Mouse (Mus musculus) kidney, embryonic 15.5 days (tissue): ENCODE data around the gene Mdc1. TPM values are rescaled to one million over a fixed set of nuclear protein-coding genes. Genes with fewer than 3 reads are reported as not detected.

ENCODE experiments used
- ATAC-seq: fragments of 200-750 bp; cut with Nextera tagmentation; replicated peaks from 2 replicates; pipeline ENCODE4 v1.8.0; 2017; ENCODE audit warnings: moderate TSS enrichment; ENCODE audit not compliant: low FRiP score
- H3K27ac ChIP-seq: fragments of 300-500 bp; sonication (generic); 2 replicates; pipeline ENCODE4 v1.5.1; 2015; ENCODE audit warnings: mild to moderate bottlenecking, inconsistent platforms
- H3K27me3 ChIP-seq: fragments of 300-500 bp; sonication (generic); 2 replicates; pipeline ENCODE4 v1.6.1; 2015; ENCODE audit warnings: inconsistent platforms
- H3K36me3 ChIP-seq: fragments of 300-500 bp; sonication (generic); 2 replicates; pipeline ENCODE4 v1.6.1; 2015; ENCODE audit warnings: inconsistent platforms
- H3K4me1 ChIP-seq: fragments of 300-500 bp; sonication (generic); 2 replicates; pipeline ENCODE4 v1.6.1; 2015; ENCODE audit warnings: inconsistent platforms
- H3K4me2 ChIP-seq: fragments of 300-500 bp; sonication (generic); 2 replicates; pipeline ENCODE4 v1.6.1; 2015; ENCODE audit warnings: moderate library complexity, mild to moderate bottlenecking, inconsistent platforms
- H3K4me3 ChIP-seq: fragments of 300-500 bp; sonication (generic); replicated peaks from 2 replicates; pipeline ENCODE4 v1.5.1; 2015; ENCODE audit warnings: mild to moderate bottlenecking, inconsistent platforms
- H3K9ac ChIP-seq: fragments of 300-500 bp; sonication (generic); 2 replicates; pipeline ENCODE4 v1.6.1; 2015; ENCODE audit warnings: mild to moderate bottlenecking, inconsistent platforms
- H3K9me3 ChIP-seq: fragments of 300-500 bp; sonication (generic); replicated peaks from 2 replicates; pipeline ENCODE4 v1.6.1; 2016; ENCODE audit warnings: inconsistent platforms
- WGBS: fragments of 180-500 bp; shearing (Covaris S2); methylation state at CpG from one replicate; pipeline ENCODE4 v1.1.7; 2015; ENCODE audit warnings: mixed read lengths; 5-methylcytosine and 5-hydroxymethylcytosine counted together
- polyA plus RNA-seq: library from polyadenylated mRNA; unstranded; fragments of >200 nt; fragmentation: Nextera tagmentation; extraction: Ambion mirVana; gene quantifications from 2 replicates; pipeline ENCODE4 v1.2.1, GENCODE M21; 2015

Mdc1 gene
- polyA plus RNA-seq = 16.5 TPM in 2 replicates

- Histone ChIP-seq H3K4me1 (peaks cover 27% of the 10 kb centered on the region), H3K36me3 (peaks cover 25% of the 10 kb centered on the region), H3K27me3 (no peaks in the 10 kb centered on the region), H3K4me2 (peak within 1 kb of the TSS; percentile 74), H3K27ac (peak within 1 kb of the TSS; percentile 93), H3K4me3 (peak within 1 kb of the TSS; percentile 76), H3K9me3 (no peaks in the 10 kb centered on the region), H3K9ac (peak within 1 kb of the TSS; percentile 68)
- ATAC-seq = peak; percentile 92
- WGBS = under 1% methylated on average over 59 of the region's 59 CpGs
These were observed at the start of gene Mdc1 for GRCm38 (mm10) chr17:35841076-35841950. TSS of gene Mdc1 (plus strand) at chr17:35841515.

DNA sequence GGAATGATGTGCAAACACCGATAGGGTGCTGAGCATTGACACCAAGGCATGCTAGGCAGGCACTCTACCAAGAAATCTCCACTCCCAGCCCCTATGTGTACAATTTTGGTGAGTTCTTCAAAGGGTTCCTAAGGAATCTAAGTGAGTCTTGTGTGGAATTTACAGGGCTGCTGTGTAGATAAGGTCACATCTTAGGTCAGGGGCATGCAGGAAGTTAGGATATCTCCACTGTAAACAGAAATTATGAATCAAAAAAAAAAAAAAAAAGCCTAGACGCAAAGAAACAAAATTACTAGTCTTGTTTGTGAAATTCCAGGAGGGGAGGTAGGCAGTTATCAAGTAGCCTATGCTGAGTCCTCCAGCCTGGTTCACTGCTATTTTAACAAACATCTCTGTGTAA, 48.5 kb upstream of the Mdc1 start:
- Histone ChIP-seq H3K27ac (no peak overlapping the region), H3K4me2 (no peak overlapping the region), H3K9me3 (no peaks in the 10 kb centered on the region), H3K4me1 (no peaks in the 10 kb centered on the region), H3K36me3 (no peaks in the 10 kb centered on the region), H3K27me3 (no peaks in the 10 kb centered on the region), H3K4me3 (no peak overlapping the region), H3K9ac (no peak overlapping the region)
- ATAC-seq = no peak
- WGBS = 81% methylated on average over 2 of the region's 2 CpGs

GRCm38 (mm10) chr17:35795099-35795498, 46.2 kb upstream of the Mdc1 start:
- 45% methylated on average over 2 of the region's 2 CpGs for WGBS
- no peak for ATAC-seq
- H3K9ac ChIP-seq = no peak overlapping the region

GRCm38 (mm10) chr17:35795656-35796055, 45.7 kb upstream of the Mdc1 start:
- no peaks in the 10 kb centered on the region for H3K9me3 ChIP-seq
- H3K27ac ChIP-seq = no peak overlapping the region
- H3K4me1 ChIP-seq = no peaks in the 10 kb centered on the region
- H3K36me3 ChIP-seq = no peaks in the 10 kb centered on the region
- no peak overlapping the region for H3K9ac ChIP-seq
- WGBS = 82% methylated on average over 6 of the region's 6 CpGs
- H3K4me3 ChIP-seq = no peak overlapping the region
- ATAC-seq = no peak
- no peaks in the 10 kb centered on the region for H3K27me3 ChIP-seq
- H3K4me2 ChIP-seq = no peak overlapping the region

More at GRCm38 (mm10) chr17:35795099-35795498, 46.2 kb upstream of the Mdc1 start:
- no peaks in the 10 kb centered on the region for H3K4me1 ChIP-seq
- H3K27ac ChIP-seq = no peak overlapping the region
- no peaks in the 10 kb centered on the region for H3K9me3 ChIP-seq
- no peak overlapping the region for H3K4me3 ChIP-seq
- no peaks in the 10 kb centered on the region for H3K27me3 ChIP-seq
- H3K36me3 ChIP-seq = no peaks in the 10 kb centered on the region
- H3K4me2 ChIP-seq = no peak overlapping the region

- Histone ChIP-seq H3K4me3 (no peak overlapping the region), H3K4me2 (no peak overlapping the region), H3K27ac (no peak overlapping the region), H3K27me3 (no peaks in the 10 kb centered on the region), H3K4me1 (peaks cover under 1% of the 10 kb centered on the region; the same call in 1 of the 2 replicates), H3K9ac (no peak overlapping the region), H3K9me3 (no peaks in the 10 kb centered on the region), H3K36me3 (no peaks in the 10 kb centered on the region)
- 68% methylated on average over 5 of the region's 5 CpGs for WGBS
- ATAC-seq = no peak
These were observed 44.5 kb upstream of the Mdc1 start for GRCm38 (mm10) chr17:35796835-35797234.

DNA sequence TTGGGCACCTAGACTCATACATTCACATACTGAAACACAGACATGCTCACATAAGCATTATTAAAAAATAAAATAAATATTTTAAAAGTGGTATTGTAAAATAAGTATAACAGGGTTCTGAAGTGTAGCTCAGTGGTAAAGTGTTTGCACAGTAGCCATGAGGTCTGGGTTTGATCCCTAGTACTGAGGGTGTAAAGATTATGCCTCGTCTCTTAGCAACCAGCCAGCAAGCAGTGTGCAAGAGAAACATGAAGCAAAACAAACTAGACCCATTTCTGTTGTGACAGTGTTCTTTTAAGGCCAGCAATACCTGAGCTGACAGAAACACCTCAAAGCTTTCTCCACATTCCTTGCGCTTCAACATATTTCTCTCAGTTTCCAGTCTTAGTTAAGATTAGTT, 40.4 kb upstream of the Mdc1 start:
- no peaks in the 10 kb centered on the region for H3K9me3 ChIP-seq
- H3K36me3 ChIP-seq = no peaks in the 10 kb centered on the region
- no peaks in the 10 kb centered on the region for H3K27me3 ChIP-seq
- no peak overlapping the region for H3K4me3 ChIP-seq
- H3K9ac ChIP-seq = no peak overlapping the region
- no peak overlapping the region for H3K4me2 ChIP-seq
- ATAC-seq = no peak
- peaks cover 6% of the 10 kb centered on the region for H3K4me1 ChIP-seq
- no peak overlapping the region for H3K27ac ChIP-seq
- 76% methylated on average over 2 of the region's 2 CpGs for WGBS

DNA sequence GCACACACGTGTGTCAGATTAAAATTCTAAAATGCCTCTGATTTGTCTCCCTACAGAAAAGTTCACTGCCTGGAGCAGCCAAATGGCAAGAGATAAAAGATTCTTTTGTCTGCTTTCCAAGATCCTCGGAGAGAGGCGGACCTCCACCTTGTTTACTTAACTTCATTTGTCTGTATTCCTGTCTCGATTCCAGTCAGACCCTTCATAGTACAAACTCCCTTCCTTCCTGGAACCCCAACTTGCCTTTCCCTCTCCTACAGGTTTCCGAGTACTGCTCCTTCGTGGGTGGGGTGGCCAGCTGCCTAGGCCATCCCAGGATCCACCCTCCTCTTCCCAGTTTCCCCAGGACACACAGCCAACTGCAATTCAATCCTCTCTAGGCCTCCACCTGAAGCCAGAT, 38.3 kb upstream of the Mdc1 start:
- ATAC-seq = no peak
- no peak overlapping the region for H3K4me3 ChIP-seq
- H3K27me3 ChIP-seq = no peaks in the 10 kb centered on the region
- H3K4me1 ChIP-seq = peaks cover 6% of the 10 kb centered on the region
- H3K9ac ChIP-seq = no peak overlapping the region
- no peaks in the 10 kb centered on the region for H3K36me3 ChIP-seq
- 51% methylated on average over 6 of the region's 6 CpGs for WGBS
- H3K9me3 ChIP-seq = no peaks in the 10 kb centered on the region
- H3K4me2 ChIP-seq = no peak overlapping the region
- no peak overlapping the region for H3K27ac ChIP-seq

- Histone ChIP-seq H3K4me1 (peaks cover 6% of the 10 kb centered on the region), H3K9me3 (no peaks in the 10 kb centered on the region), H3K27me3 (no peaks in the 10 kb centered on the region), H3K36me3 (no peaks in the 10 kb centered on the region), H3K27ac (no peak overlapping the region), H3K4me3 (no peak overlapping the region), H3K4me2 (no peak overlapping the region), H3K9ac (no peak overlapping the region)
- ATAC-seq = no peak
- WGBS = 84% methylated on average over 4 of the region's 4 CpGs
These were observed 37.4 kb upstream of the Mdc1 start for GRCm38 (mm10) chr17:35803858-35804399.

- WGBS = 68% methylated on average over 9 of the region's 9 CpGs
- Histone ChIP-seq H3K36me3 (no peaks in the 10 kb centered on the region), H3K4me1 (peaks cover 6% of the 10 kb centered on the region), H3K9ac (no peak overlapping the region), H3K4me2 (no peak overlapping the region), H3K27me3 (no peaks in the 10 kb centered on the region), H3K9me3 (no peaks in the 10 kb centered on the region), H3K4me3 (no peak overlapping the region), H3K27ac (no peak overlapping the region)
- ATAC-seq = no peak
These were observed 33.2 kb upstream of the Mdc1 start for GRCm38 (mm10) chr17:35808073-35808472.

DNA sequence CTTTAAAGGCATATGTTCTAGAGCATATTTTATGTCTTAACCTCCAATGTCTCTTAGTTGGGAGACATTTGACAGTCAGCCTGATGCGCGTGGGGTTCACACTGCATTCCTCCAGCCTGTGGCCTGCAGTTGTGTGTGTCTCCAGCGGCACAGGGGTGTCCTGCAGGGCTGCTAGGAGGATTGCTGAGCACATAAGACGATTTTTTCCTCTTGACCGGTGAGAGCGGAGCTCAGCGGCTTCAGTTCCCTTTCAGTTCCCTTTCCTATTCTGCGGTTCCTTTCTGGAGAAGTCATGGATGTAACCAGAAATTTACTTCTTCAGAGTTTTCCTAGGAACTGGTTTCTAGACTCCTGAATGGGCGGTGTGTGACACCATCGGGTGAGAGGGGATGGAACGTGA, 31.9 kb upstream of the Mdc1 start:
- H3K4me2 ChIP-seq = no peak overlapping the region
- H3K4me3 ChIP-seq = no peak overlapping the region
- H3K4me1 ChIP-seq = peaks cover 16% of the 10 kb centered on the region
- no peak for ATAC-seq
- H3K9ac ChIP-seq = no peak overlapping the region
- no peaks in the 10 kb centered on the region for H3K27me3 ChIP-seq
- WGBS = 88% methylated on average over 11 of the region's 11 CpGs
- H3K27ac ChIP-seq = no peak overlapping the region
- no peaks in the 10 kb centered on the region for H3K9me3 ChIP-seq
- no peaks in the 10 kb centered on the region for H3K36me3 ChIP-seq

DNA sequence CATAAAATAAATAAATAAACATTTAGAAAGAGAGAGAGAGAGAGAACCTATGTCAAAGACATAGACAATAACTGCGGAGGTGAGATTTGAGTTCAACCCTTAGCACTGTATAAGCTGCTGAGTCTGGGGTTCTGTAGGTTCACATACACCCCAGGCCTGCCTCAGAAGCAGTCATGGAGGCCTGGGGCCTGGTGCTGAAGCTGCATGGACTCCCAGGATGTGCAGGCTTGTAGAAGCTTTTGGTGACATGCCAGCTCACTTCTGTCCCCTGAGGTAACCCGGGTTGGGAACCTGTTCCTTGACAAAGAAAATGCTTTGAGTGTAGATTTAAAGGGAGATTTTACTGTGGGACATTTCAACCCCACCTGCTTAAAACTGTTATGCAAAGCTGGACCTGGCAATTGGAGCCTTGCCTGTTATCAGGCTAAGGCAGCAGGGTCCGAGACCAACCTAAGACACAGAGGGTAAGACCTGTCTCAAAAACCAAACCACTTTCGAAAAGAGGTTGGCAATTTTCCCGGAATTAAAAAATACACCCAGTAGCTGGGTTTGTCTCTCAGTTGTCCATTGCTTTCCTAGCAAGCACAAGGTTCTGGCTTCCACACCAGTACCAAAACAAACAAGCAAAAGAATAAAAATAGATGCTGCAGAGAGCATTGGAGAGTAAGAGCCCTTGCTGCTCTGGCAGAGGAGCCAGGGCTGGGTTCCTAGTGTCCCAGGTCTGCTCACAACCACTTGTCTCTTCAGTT, 30.2 kb upstream of the Mdc1 start:
- ATAC-seq = no peak
- no peak overlapping the region for H3K4me3 ChIP-seq
- H3K27ac ChIP-seq = no peak overlapping the region
- WGBS = 76% methylated on average over 5 of the region's 5 CpGs
- H3K27me3 ChIP-seq = no peaks in the 10 kb centered on the region
- H3K9ac ChIP-seq = no peak overlapping the region
- no peaks in the 10 kb centered on the region for H3K9me3 ChIP-seq
- peaks cover 31% of the 10 kb centered on the region for H3K4me1 ChIP-seq
- H3K36me3 ChIP-seq = no peaks in the 10 kb centered on the region
- no peak overlapping the region for H3K4me2 ChIP-seq

GRCm38 (mm10) chr17:35812307-35812706, 29.0 kb upstream of the Mdc1 start:
- Histone ChIP-seq H3K4me3 (no peak overlapping the region), H3K9me3 (no peaks in the 10 kb centered on the region), H3K4me1 (peaks cover 41% of the 10 kb centered on the region), H3K27me3 (no peaks in the 10 kb centered on the region), H3K27ac (peak overlapping the region; percentile 69), H3K36me3 (no peaks in the 10 kb centered on the region), H3K4me2 (no peak overlapping the region), H3K9ac (no peak overlapping the region)
- 85% methylated on average over 5 of the region's 5 CpGs for WGBS
- no peak for ATAC-seq
